Mouse (Mus musculus) bone marrow macrophage, adult 2 months (primary cell): Measurements from ENCODE around the gene Six3.

Experiments
- CTCF ChIP-seq: IDR thresholded peaks from 2 replicates; pipeline ENCODE4 v1.5.1; 2012; ENCODE audit warnings: low read depth, mild to moderate bottlenecking, low read length, moderate library complexity
- POLR2A ChIP-seq: IDR thresholded peaks from 2 replicates; pipeline ENCODE4 v1.6.1; 2012; ENCODE audit warnings: mild to moderate bottlenecking, low read depth, low read length, borderline replicate concordance

- TF ChIP-seq CTCF (no peak), POLR2A (no peak)
Observed at GRCm38 (mm10) chr17:85608366-85609093, 4.9 kb upstream of the Six3 start.
